Mouse (Mus musculus) lung, postnatal 10 days (tissue): ENCODE measurements at regions not wholly inside any gene's neighbourhood (a gene's known extent, or its start where the extent isn't known, plus 50 kb on each side); places are given as distances from the start of the nearest gene placed in this dataset.

Source experiments
- DNase-seq: peaks from one replicate; pipeline ENCODE4 v3.0.0; 2021

- peak; percentile 38 for DNase-seq
Observed at GRCm38 (mm10) chr1:90406663-90407062, 196.1 kb upstream of the Cops8 start.

- DNase-seq = peak; percentile 64
Observed at GRCm38 (mm10) chr1:90408504-90409215, 194.1 kb upstream of the Cops8 start.

GRCm38 (mm10) chr1:90409236-90409635, 193.5 kb upstream of the Cops8 start:
- peak; percentile 63 for DNase-seq

GRCm38 (mm10) chr1:90412511-90413045, 190.2 kb upstream of the Cops8 start:
- peak; percentile 62 for DNase-seq

GRCm38 (mm10) chr1:90414751-90415150, 188.0 kb upstream of the Cops8 start:
- DNase-seq = no peak

- no peak for DNase-seq
Observed at GRCm38 (mm10) chr1:90424066-90424821, 178.5 kb upstream of the Cops8 start.

- DNase-seq = no peak
Observed at GRCm38 (mm10) chr1:90428334-90428733, 174.4 kb upstream of the Cops8 start.

GRCm38 (mm10) chr1:90428774-90429173, 174.0 kb upstream of the Cops8 start:
- DNase-seq = peak; percentile 50

GRCm38 (mm10) chr1:90430480-90430879, 172.3 kb upstream of the Cops8 start:
- DNase-seq = no peak

- no peak for DNase-seq
Observed at GRCm38 (mm10) chr1:90431783-90432182, 171.0 kb upstream of the Cops8 start.

GRCm38 (mm10) chr1:90433911-90434310, 168.9 kb upstream of the Cops8 start:
- no peak for DNase-seq

GRCm38 (mm10) chr1:90440638-90441037, 162.1 kb upstream of the Cops8 start:
- DNase-seq = no peak

- no peak for DNase-seq
Observed at GRCm38 (mm10) chr1:90441134-90441868, 161.5 kb upstream of the Cops8 start.

GRCm38 (mm10) chr1:90442250-90443240, 160.2 kb upstream of the Cops8 start:
- no peak for DNase-seq

- DNase-seq = no peak
Observed at GRCm38 (mm10) chr1:90449571-90450226, 153.1 kb upstream of the Cops8 start.

GRCm38 (mm10) chr1:90451942-90452557, 150.7 kb upstream of the Cops8 start:
- no peak for DNase-seq

GRCm38 (mm10) chr1:90454263-90454662, 148.5 kb upstream of the Cops8 start:
- DNase-seq = no peak

- DNase-seq = no peak
Observed at GRCm38 (mm10) chr1:90457396-90457795, 145.4 kb upstream of the Cops8 start.

- no peak for DNase-seq
Observed at GRCm38 (mm10) chr1:90458176-90458575, 144.6 kb upstream of the Cops8 start.

- DNase-seq = no peak
Observed at GRCm38 (mm10) chr1:90461699-90462098, 141.1 kb upstream of the Cops8 start.

- DNase-seq = no peak
Observed at GRCm38 (mm10) chr1:90463302-90463701, 139.5 kb upstream of the Cops8 start.
